Mouse (Mus musculus): ENCODE data around the gene Mstn. TPM values are rescaled to one million over a fixed set of nuclear protein-coding genes. Genes with fewer than 3 reads are reported as not detected.

Mstn gene
- polyA plus RNA-seq, 1 experiment from 2014 or later, result 0.18 TPM

GRCm38 (mm10) chr1:53079876-53080275 is 18.4 kb downstream of the Mstn start:
- H3K9ac ChIP-seq (ENCODE audit: low read depth, low read length), result no peak overlapping the region
- 85% methylated on average over 2 of the region's 2 CpGs for WGBS
- H3K4me1 ChIP-seq (ENCODE audit: control insufficient read depth, insufficient read depth, low read length), result no peaks in the 10 kb centered on the region
- ATAC-seq, result no peak
- H3K27ac ChIP-seq (ENCODE audit: low read length), result no peak overlapping the region
- H3K4me3 ChIP-seq (ENCODE audit: low read depth, low read length), result no peak overlapping the region
- no peaks in the 10 kb centered on the region for H3K36me3 ChIP-seq (ENCODE audit: control insufficient read depth, insufficient read depth, low read length)
- H3K4me2 ChIP-seq (ENCODE audit: low read length), result no peak overlapping the region
- H3K9me3 ChIP-seq (replicated peaks; ENCODE audit: control insufficient read depth, low read length, poor library complexity, severe bottlenecking), result no peaks in the 10 kb centered on the region
- H3K27me3 ChIP-seq (ENCODE audit: control insufficient read depth, insufficient read depth, low read depth, low read length), result no peaks in the 10 kb centered on the region

- H3K27ac ChIP-seq (ENCODE audit: low read length), result no peak overlapping the region
- no peaks in the 10 kb centered on the region for H3K9me3 ChIP-seq (replicated peaks; ENCODE audit: control insufficient read depth, low read length, poor library complexity, severe bottlenecking)
- ATAC-seq, result no peak
Measured at GRCm38 (mm10) chr1:53080603-53081002, 19.2 kb downstream of the Mstn start.

GRCm38 (mm10) chr1:53085256-53085655 is 23.8 kb downstream of the Mstn start:
- no peaks in the 10 kb centered on the region for H3K9me3 ChIP-seq (replicated peaks; ENCODE audit: control insufficient read depth, low read length, poor library complexity, severe bottlenecking)
- no peaks in the 10 kb centered on the region for H3K36me3 ChIP-seq (ENCODE audit: control insufficient read depth, insufficient read depth, low read length)
- ATAC-seq, result no peak
- no peak overlapping the region for H3K4me3 ChIP-seq (ENCODE audit: low read depth, low read length)
- H3K4me2 ChIP-seq (ENCODE audit: low read length), result no peak overlapping the region
- no peaks in the 10 kb centered on the region for H3K4me1 ChIP-seq (ENCODE audit: control insufficient read depth, insufficient read depth, low read length)
- 88% methylated on average over 15 of the region's 15 CpGs for WGBS
- no peak overlapping the region for H3K27ac ChIP-seq (ENCODE audit: low read length)
- no peaks in the 10 kb centered on the region for H3K27me3 ChIP-seq (ENCODE audit: control insufficient read depth, insufficient read depth, low read depth, low read length)
- H3K9ac ChIP-seq (ENCODE audit: low read depth, low read length), result no peak overlapping the region

More at GRCm38 (mm10) chr1:53080603-53081002, 19.2 kb downstream of the Mstn start:
- no peak overlapping the region for H3K4me3 ChIP-seq (ENCODE audit: low read depth, low read length)
- H3K9ac ChIP-seq (ENCODE audit: low read depth, low read length), result no peak overlapping the region
- no peaks in the 10 kb centered on the region for H3K4me1 ChIP-seq (ENCODE audit: control insufficient read depth, insufficient read depth, low read length)
- WGBS, result 82% methylated on average over 3 of the region's 3 CpGs
- H3K36me3 ChIP-seq (ENCODE audit: control insufficient read depth, insufficient read depth, low read length), result no peaks in the 10 kb centered on the region
- no peak overlapping the region for H3K4me2 ChIP-seq (ENCODE audit: low read length)
- H3K27me3 ChIP-seq (ENCODE audit: control insufficient read depth, insufficient read depth, low read depth, low read length), result no peaks in the 10 kb centered on the region

- Histone ChIP-seq H3K9me3 (replicated peaks; ENCODE audit: control insufficient read depth, low read length, poor library complexity, severe bottlenecking) (no peaks in the 10 kb centered on the region), H3K9ac (ENCODE audit: low read depth, low read length) (no peak overlapping the region), H3K4me2 (ENCODE audit: low read length) (no peak overlapping the region), H3K4me3 (ENCODE audit: low read depth, low read length) (no peak overlapping the region), H3K36me3 (ENCODE audit: control insufficient read depth, insufficient read depth, low read length) (no peaks in the 10 kb centered on the region), H3K27me3 (ENCODE audit: control insufficient read depth, insufficient read depth, low read depth, low read length) (no peaks in the 10 kb centered on the region), H3K4me1 (ENCODE audit: control insufficient read depth, insufficient read depth, low read length) (no peaks in the 10 kb centered on the region), H3K27ac (ENCODE audit: low read length) (no peak overlapping the region)
- no peak for ATAC-seq
- 62% methylated on average over 4 of the region's 4 CpGs for WGBS
Measured at GRCm38 (mm10) chr1:53085991-53086390, 24.6 kb downstream of the Mstn start.

GRCm38 (mm10) chr1:53093180-53093579 is 31.7 kb downstream of the Mstn start:
- Histone ChIP-seq H3K4me2 (ENCODE audit: low read length) (no peak overlapping the region), H3K4me1 (ENCODE audit: control insufficient read depth, insufficient read depth, low read length) (no peaks in the 10 kb centered on the region), H3K4me3 (ENCODE audit: low read depth, low read length) (no peak overlapping the region), H3K27ac (ENCODE audit: low read length) (no peak overlapping the region), H3K36me3 (ENCODE audit: control insufficient read depth, insufficient read depth, low read length) (no peaks in the 10 kb centered on the region), H3K9ac (ENCODE audit: low read depth, low read length) (no peak overlapping the region), H3K9me3 (replicated peaks; ENCODE audit: control insufficient read depth, low read length, poor library complexity, severe bottlenecking) (no peaks in the 10 kb centered on the region), H3K27me3 (ENCODE audit: control insufficient read depth, insufficient read depth, low read depth, low read length) (no peaks in the 10 kb centered on the region)
- 37% methylated on average over 3 of the region's 3 CpGs for WGBS
- ATAC-seq, result no peak

GRCm38 (mm10) chr1:53110561-53110960 is 49.1 kb downstream of the Mstn start:
- Histone ChIP-seq H3K27me3 (ENCODE audit: control insufficient read depth, insufficient read depth, low read depth, low read length) (no peaks in the 10 kb centered on the region), H3K9ac (ENCODE audit: low read depth, low read length) (no peak overlapping the region), H3K4me2 (ENCODE audit: low read length) (no peak overlapping the region), H3K4me3 (ENCODE audit: low read depth, low read length) (no peak overlapping the region), H3K9me3 (replicated peaks; ENCODE audit: control insufficient read depth, low read length, poor library complexity, severe bottlenecking) (no peaks in the 10 kb centered on the region), H3K4me1 (ENCODE audit: control insufficient read depth, insufficient read depth, low read length) (no peaks in the 10 kb centered on the region), H3K36me3 (ENCODE audit: control insufficient read depth, insufficient read depth, low read length) (no peaks in the 10 kb centered on the region), H3K27ac (ENCODE audit: low read length) (no peak overlapping the region)
- no peak for ATAC-seq
- WGBS, result 91% methylated on average over 1 of the region's 1 CpGs

Other genes starting within 250 kb of the Mstn start
- gene Inpp1, start 244.0 kb upstream of the Mstn start, polyA plus RNA-seq (2015; fragmentation: Nextera tagmentation; extraction: Ambion mirVana), result 40.9 and 45.0 TPM in 2 replicates
- gene Hibch, start 216.7 kb upstream of the Mstn start, polyA plus RNA-seq (2015; fragmentation: Nextera tagmentation; extraction: Ambion mirVana), result 31.4 and 34.2 TPM in 2 replicates
- gene 1700019D03Rik, start 41.5 kb upstream of the Mstn start, polyA plus RNA-seq (2015; fragmentation: Nextera tagmentation; extraction: Ambion mirVana), result 3.8 and 5.5 TPM in 2 replicates
- not detected in 2 replicates for gene 1700019A02Rik, start 126.0 kb downstream of the Mstn start, polyA plus RNA-seq (2015; fragmentation: Nextera tagmentation; extraction: Ambion mirVana)
- gene Pms1, start 235.4 kb downstream of the Mstn start, polyA plus RNA-seq (2015; fragmentation: Nextera tagmentation; extraction: Ambion mirVana), result 9.3 and 11.8 TPM in 2 replicates
- gene Ormdl1, start 235.5 kb downstream of the Mstn start, polyA plus RNA-seq (2015; fragmentation: Nextera tagmentation; extraction: Ambion mirVana), result 63.7 and 67.4 TPM in 2 replicates
- not detected in 2 replicates for gene Gm28778, start 235.5 kb downstream of the Mstn start, polyA plus RNA-seq (2015; fragmentation: Nextera tagmentation; extraction: Ambion mirVana)